Mouse (Mus musculus): ENCODE data around the gene Lrig2. TPM values are rescaled to one million over a fixed set of nuclear protein-coding genes. Genes with fewer than 3 reads are reported as not detected.

The Lrig2 gene
- polyA plus RNA-seq, 1 experiment from 2014 or later, result 30.9 TPM

DNA sequence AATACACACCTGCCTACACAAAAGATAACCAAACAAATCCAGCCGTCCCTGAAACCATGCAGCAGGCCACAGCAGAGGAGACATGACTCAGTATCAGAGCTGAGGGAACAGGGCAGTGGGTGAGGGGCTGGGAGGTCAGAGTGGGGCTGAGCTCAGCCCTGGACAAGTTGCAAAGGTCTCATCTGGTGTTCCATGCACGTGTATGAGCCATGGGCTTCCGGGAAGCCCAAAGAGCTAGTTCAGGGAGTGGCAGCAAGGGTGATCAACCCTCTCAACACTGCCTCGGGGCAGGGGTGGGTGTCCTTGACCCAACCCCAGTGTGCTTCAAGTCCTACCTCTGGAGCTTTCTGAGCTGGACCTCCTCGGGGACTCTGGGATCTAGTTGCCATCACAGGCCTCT lies 153.0 kb downstream of the Lrig2 start:
- no peak overlapping the region for H3K27ac ChIP-seq
- no peak overlapping the region for H3K4me2 ChIP-seq (replicated peaks)
- no peak overlapping the region for H3K9ac ChIP-seq (replicated peaks)
- H3K4me1 ChIP-seq (replicated peaks), result no peaks in the 10 kb centered on the region
- H3K36me3 ChIP-seq, result no peaks in the 10 kb centered on the region
- ATAC-seq, result no peak
- H3K9me3 ChIP-seq, result no peaks in the 10 kb centered on the region
- no peaks in the 10 kb centered on the region for H3K27me3 ChIP-seq
- no peak overlapping the region for H3K4me3 ChIP-seq (replicated peaks)
- WGBS, result 85% methylated on average over 5 of the region's 5 CpGs

GRCm38 (mm10) chr3:104356106-104356505 lies 155.6 kb downstream of the Lrig2 start:
- ATAC-seq, result no peak
- Histone ChIP-seq H3K27me3 (no peaks in the 10 kb centered on the region), H3K4me3 (replicated peaks) (no peak overlapping the region), H3K27ac (no peak overlapping the region), H3K36me3 (no peaks in the 10 kb centered on the region), H3K9ac (replicated peaks) (no peak overlapping the region), H3K4me2 (replicated peaks) (no peak overlapping the region), H3K9me3 (no peaks in the 10 kb centered on the region), H3K4me1 (replicated peaks) (peaks cover 5% of the 10 kb centered on the region; the same call in 1 of the 2 replicates)
- WGBS, result 94% methylated on average over 5 of the region's 5 CpGs

DNA sequence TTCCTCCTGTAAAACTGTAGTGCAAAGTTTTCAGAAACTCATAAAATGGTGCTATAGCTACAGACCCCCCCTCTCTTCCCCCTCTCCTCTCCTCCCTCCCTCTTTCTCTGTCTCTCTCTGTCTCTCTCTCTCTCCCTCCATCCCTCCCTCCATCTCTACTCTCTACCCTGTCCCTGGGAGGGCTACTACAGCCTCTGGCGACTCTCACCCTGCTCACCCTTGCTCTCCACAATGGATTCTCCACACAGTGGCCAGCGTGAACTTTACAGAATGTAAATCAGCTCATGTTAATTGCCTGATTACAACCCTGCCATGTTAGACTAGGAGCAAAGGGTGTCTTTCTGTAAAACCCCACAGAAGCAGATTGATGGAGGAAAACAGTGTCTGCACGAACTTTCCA lies 157.8 kb downstream of the Lrig2 start:
- H3K27me3 ChIP-seq, result no peaks in the 10 kb centered on the region
- 39% methylated on average over 3 of the region's 3 CpGs for WGBS
- H3K36me3 ChIP-seq, result no peaks in the 10 kb centered on the region
- no peak overlapping the region for H3K4me2 ChIP-seq (replicated peaks)
- no peak for ATAC-seq
- peaks cover 16% of the 10 kb centered on the region for H3K4me1 ChIP-seq (replicated peaks)
- H3K9ac ChIP-seq (replicated peaks), result no peak overlapping the region
- no peak overlapping the region for H3K4me3 ChIP-seq (replicated peaks)
- H3K9me3 ChIP-seq, result no peaks in the 10 kb centered on the region
- H3K27ac ChIP-seq, result no peak overlapping the region

DNA sequence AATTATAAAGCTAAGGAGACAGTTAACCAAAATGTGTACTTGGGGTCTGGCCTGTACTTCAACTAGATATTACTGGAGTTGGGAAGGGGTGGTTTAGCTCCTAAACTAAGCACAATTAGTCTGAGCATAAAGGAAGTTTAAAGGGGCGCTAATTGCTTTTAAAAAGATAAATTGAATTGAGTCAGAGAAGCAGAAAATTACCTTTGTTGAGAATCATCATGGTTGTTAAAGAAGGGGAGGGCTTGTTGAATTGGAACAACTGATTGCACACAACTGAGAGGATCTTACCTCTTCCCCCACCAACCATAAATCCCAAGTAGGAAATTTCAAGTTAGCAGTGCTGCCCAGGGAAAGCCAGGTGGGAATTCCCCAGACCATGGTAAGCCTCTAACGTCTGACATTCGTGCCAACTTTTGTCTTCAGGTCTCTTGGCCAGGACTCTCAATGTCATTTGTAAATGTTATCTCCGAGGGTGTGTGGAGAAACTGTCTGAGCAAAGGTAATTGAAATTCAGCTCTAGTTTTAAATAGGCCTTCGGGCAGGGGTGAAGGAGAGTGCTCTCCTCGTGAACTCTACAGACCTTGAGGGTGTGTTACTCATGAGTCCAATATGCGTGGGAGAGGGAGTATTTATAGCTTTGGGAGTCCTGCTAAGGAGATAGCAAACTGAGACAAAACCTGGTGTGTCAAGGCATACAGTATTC lies 159.2 kb downstream of the Lrig2 start:
- Histone ChIP-seq H3K36me3 (no peaks in the 10 kb centered on the region), H3K9ac (replicated peaks) (no peak overlapping the region), H3K4me1 (replicated peaks) (peaks cover 17% of the 10 kb centered on the region), H3K27me3 (no peaks in the 10 kb centered on the region), H3K4me2 (replicated peaks) (no peak overlapping the region), H3K9me3 (no peaks in the 10 kb centered on the region), H3K4me3 (replicated peaks) (no peak overlapping the region), H3K27ac (no peak overlapping the region)
- ATAC-seq, result no peak
- 50% methylated on average over 7 of the region's 7 CpGs for WGBS

DNA sequence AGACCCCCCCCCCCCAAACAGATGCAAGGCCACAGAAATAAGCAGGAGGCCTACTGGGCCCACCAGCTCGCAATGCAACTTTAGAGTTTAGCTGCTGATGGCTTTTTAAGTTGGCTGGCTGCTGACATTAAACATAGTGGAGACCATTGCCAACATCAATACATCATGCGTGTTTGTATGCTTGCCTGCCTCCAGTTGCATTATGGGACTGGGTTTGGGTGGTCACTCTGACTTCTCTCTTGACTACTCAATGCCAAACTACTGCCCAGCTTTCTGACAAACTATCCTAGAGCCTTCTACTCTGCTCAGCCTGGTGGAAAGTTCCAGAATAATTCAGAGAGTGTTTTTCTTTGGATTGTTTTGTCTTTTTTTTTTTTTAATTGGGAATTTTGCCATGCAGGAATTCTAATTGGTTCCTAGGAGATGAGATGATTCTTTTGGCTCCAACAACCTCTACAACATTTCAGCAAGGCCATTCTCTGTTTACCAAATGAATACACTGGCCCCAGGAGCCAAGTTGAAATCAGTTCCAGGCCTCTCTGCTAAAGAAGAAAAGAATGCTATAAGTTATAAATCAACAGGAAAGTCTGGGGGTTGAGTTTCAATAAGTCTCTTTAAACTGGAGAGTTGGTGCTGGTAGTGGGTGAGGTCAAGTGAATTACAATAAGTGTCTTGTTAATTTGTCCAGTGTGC lies 161.3 kb downstream of the Lrig2 start:
- Histone ChIP-seq H3K36me3 (no peaks in the 10 kb centered on the region), H3K27ac (no peak overlapping the region), H3K9me3 (no peaks in the 10 kb centered on the region), H3K4me3 (replicated peaks) (no peak overlapping the region), H3K9ac (replicated peaks) (no peak overlapping the region), H3K27me3 (no peaks in the 10 kb centered on the region), H3K4me2 (replicated peaks) (no peak overlapping the region), H3K4me1 (replicated peaks) (peaks cover 17% of the 10 kb centered on the region)
- no peak for ATAC-seq
- 90% methylated on average over 2 of the region's 2 CpGs for WGBS

DNA sequence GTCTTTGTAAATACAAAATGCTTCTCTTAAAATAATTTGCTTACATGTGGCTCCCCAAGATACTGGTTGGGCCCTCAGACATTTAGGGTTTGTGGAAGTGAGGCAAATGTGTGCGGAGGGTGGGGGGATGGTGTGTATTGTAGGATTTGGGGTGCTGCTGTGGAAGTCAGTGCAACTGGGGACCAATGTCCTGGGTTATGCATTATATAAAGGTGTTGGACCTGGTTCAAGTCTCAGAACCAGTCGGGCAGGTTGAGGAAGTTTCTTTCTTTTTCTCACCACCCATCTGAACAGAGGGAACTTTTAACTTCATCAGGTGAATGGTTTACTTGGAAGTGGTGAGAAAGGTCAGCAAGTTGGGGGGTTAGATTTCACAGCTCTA lies 161.9 kb downstream of the Lrig2 start:
- peaks cover 17% of the 10 kb centered on the region for H3K4me1 ChIP-seq (replicated peaks)
- H3K9ac ChIP-seq (replicated peaks), result no peak overlapping the region
- peak; percentile 35 for ATAC-seq
- H3K27me3 ChIP-seq, result no peaks in the 10 kb centered on the region
- no peaks in the 10 kb centered on the region for H3K9me3 ChIP-seq
- no peak overlapping the region for H3K4me3 ChIP-seq (replicated peaks)
- H3K27ac ChIP-seq, result peak overlapping the region; percentile 59; the same call in 1 of the 2 replicates
- WGBS, result 73% methylated on average over 2 of the region's 2 CpGs
- no peaks in the 10 kb centered on the region for H3K36me3 ChIP-seq
- no peak overlapping the region for H3K4me2 ChIP-seq (replicated peaks)

- H3K27ac ChIP-seq, result peak overlapping the region; percentile 59
These were observed 162.4 kb downstream of the Lrig2 start for GRCm38 (mm10) chr3:104349203-104349846.

More at GRCm38 (mm10) chr3:104349203-104349846, 162.4 kb downstream of the Lrig2 start:
- Histone ChIP-seq H3K4me2 (replicated peaks) (peak overlapping the region; percentile 19; the same call in 1 of the 2 replicates), H3K4me3 (replicated peaks) (no peak overlapping the region), H3K4me1 (replicated peaks) (peaks cover 17% of the 10 kb centered on the region), H3K27me3 (no peaks in the 10 kb centered on the region), H3K9me3 (no peaks in the 10 kb centered on the region), H3K9ac (replicated peaks) (no peak overlapping the region), H3K36me3 (no peaks in the 10 kb centered on the region)
- 17% methylated on average over 8 of the region's 8 CpGs for WGBS
- ATAC-seq, result peak; percentile 83

Other genes starting within 250 kb of the Lrig2 start
- gene Slc16a1, start 126.8 kb upstream of the Lrig2 start, polyA plus RNA-seq (2015; fragmentation: Nextera tagmentation; extraction: Ambion mirVana), result 9.4 and 9.6 TPM in 2 replicates

All from midbrain, embryonic 13.5 days (tissue).